Comparison of ENCODE assay signal across 8 mouse cellular contexts in genomic region chr13:97434961-97435864, GRCm38 (mm10).
DNase-seq lines count a peak whose midpoint lies in the region; ATAC-seq and TF ChIP-seq lines count a peak whose summit lies in the region.

No protein-coding gene starts in this region.

- 4% methylated on average over 20 of the region's 20 CpGs for WGBS in liver, embryonic 14.5 days (ENCODE audit: insufficient replicate concordance)

- no peak for TF ChIP-seq EP300 in liver, embryonic 14.5 days (IDR thresholded peaks at IDR 0.05; ENCODE audit: low read depth)

- no peak overlapping the region for H3K9ac ChIP-seq in liver, embryonic 14.5 days (replicated peaks)

- peak overlapping the region; percentile 63 for H3K4me2 ChIP-seq in liver, embryonic 14.5 days (ENCODE audit: low read depth)

- peak overlapping the region in 1 of 2 experiments; percentile 38; a peak in 1 of 4 replicates for H3K4me3 ChIP-seq in liver, embryonic 14.5 days (ENCODE audit: insufficient read depth in 1 of 2, low read depth in 2 of 2, low read length in 2 of 2)

- H3K36me3 ChIP-seq in liver, embryonic 14.5 days (replicated peaks; ENCODE audit: control insufficient read depth, insufficient read depth, low read depth) = no peaks in the 10 kb centered on the region

- no peaks in the 10 kb centered on the region for H3K9me3 ChIP-seq in liver, embryonic 14.5 days (ENCODE audit: control insufficient read depth, low read length)

- no peak overlapping the region for H3K27ac ChIP-seq in liver, embryonic 14.5 days

- peaks cover 46% of the 10 kb centered on the region for H3K27me3 ChIP-seq in liver, embryonic 14.5 days (ENCODE audit: control insufficient read depth, insufficient read depth, low read length)

- TF ChIP-seq CTCF in liver, embryonic 14.5 days (IDR thresholded peaks at IDR 0.05; ENCODE audit: low read depth) = no peak

- ATAC-seq in liver, embryonic 14.5 days (ENCODE audit: insufficient read depth) = no peak

- DNase-seq in adrenal gland, postnatal 14 days = peak; percentile 43
- DNase-seq in adrenal gland, postnatal 25 days = no peak
- peak; percentile 78 for DNase-seq in embryo, embryonic 9.5 days (ENCODE audit: extremely low spot score)
- peak; percentile 52 for DNase-seq in heart, postnatal 4 days
- no peak for DNase-seq in liver, embryonic 14.5 days (ENCODE audit: low read depth in 3 of 3, low spot score in 3 of 3)
- no peak for DNase-seq in cerebellum, postnatal 36 days
- DNase-seq in cerebellum, adult 8-10 months = no peak
- no peak for DNase-seq in layer of hippocampus, adult 11-12 months (ENCODE audit: low spot score)

- peaks cover 0 to 20% of the 10 kb centered on the region in 2 experiments; a peak in 3 of 4 replicates for H3K4me1 ChIP-seq in liver, embryonic 14.5 days (replicated peaks; ENCODE audit: control insufficient read depth in 2 of 2, insufficient read depth in 2 of 2, low read length in 1 of 2)

Comparison
In these comparisons a context has a peak if more than half of its experiments do, and no peak if none do; other contexts are left out.
1. DNase-seq: peak in adrenal gland, postnatal 14 days (single experiment), embryo, embryonic 9.5 days (single experiment) and heart, postnatal 4 days (single experiment); none in adrenal gland, postnatal 25 days (single experiment), liver, embryonic 14.5 days (0 of 3), cerebellum, postnatal 36 days (0 of 2), cerebellum, adult 8-10 months (single experiment) and layer of hippocampus, adult 11-12 months (single experiment).